Mouse (Mus musculus): ENCODE results near the gene Mbtd1. TPM values are rescaled to one million over a fixed set of nuclear protein-coding genes. Genes with fewer than 3 reads are reported as not detected.
"Not testable (repeated sequence)": the region's sequence is repeated elsewhere in the genome, so short reads cannot be mapped to it uniquely, and the experiment has no call there.

Gene Mbtd1
- polyA plus RNA-seq, 1 experiment from 2014 or later: 5.1 TPM

DNA sequence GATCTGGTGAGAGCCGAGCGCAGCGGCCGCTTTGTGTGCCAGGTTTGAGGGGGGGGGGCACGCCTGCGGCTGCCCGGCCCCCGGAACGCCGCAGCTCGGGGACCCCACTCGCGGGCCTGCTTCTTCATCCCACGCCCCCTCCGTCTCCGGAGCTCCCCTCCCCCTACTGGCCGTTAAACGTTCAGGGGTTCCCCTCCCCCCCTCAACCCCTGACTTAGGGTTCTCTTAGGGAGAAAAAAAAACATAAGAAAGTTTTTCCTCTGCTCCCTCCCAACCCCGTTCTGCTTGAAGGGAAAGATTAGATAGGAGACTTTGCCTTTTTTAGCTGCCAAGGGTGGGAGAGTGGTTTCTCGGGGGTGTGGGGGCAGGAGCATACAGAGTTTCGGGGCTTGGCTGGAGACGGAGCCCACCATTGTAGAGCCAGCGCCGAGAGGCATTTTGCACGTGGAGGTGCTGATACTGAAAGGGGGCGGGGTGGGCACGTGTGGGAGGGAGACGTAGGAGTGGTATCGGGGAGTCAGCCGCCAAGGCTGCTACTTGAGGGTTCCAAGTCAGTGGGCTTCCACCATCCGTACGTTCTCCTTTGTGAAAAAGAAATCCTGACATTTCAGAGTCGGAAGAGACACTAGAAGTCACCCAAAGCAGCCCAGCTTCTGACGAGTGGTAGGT is 893 bp downstream of the Mbtd1 start:
- H3K4me3 ChIP-seq (replicated peaks): peak overlapping the region; percentile 98
- peak overlapping the region; percentile 94 for H3K9ac ChIP-seq
- H3K27me3 ChIP-seq: no peaks in the 10 kb centered on the region
- no peaks in the 10 kb centered on the region for H3K9me3 ChIP-seq (replicated peaks)
- H3K27ac ChIP-seq (replicated peaks): peak overlapping the region; percentile 96
- peak overlapping the region; percentile 91 for H3K4me2 ChIP-seq
- ATAC-seq (ENCODE audit: insufficient read depth): no peak
- WGBS (ENCODE audit: insufficient replicate concordance): under 1% methylated on average over 34 of the region's 34 CpGs
- peaks cover 3% of the 10 kb centered on the region; the same call in 1 of the 2 replicates for H3K36me3 ChIP-seq (replicated peaks)
- H3K4me1 ChIP-seq (replicated peaks): peaks cover 38% of the 10 kb centered on the region

DNA sequence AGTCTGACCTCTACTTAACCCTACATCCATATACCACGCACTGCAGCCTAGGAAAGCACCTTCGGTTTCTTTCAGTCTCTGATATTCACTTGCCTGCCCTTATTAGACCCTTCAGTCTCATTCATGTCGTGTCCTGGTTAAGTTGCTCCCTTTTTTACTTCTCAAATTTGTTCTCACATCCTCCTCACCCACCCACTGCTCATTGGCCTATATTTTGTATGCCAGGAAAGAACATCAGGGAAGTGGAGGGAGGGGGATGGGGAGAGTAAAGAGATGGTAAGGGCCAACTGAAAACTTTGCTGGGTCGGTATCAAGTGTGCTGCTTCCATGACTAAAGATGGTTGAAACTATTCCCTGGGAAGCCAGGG is 1.4 kb downstream of the Mbtd1 start:
- peak overlapping the region; percentile 98 for H3K4me3 ChIP-seq (replicated peaks)
- no peaks in the 10 kb centered on the region for H3K27me3 ChIP-seq
- no peak for ATAC-seq (ENCODE audit: insufficient read depth)
- H3K4me2 ChIP-seq: peak overlapping the region; percentile 91
- peaks cover 38% of the 10 kb centered on the region for H3K4me1 ChIP-seq (replicated peaks)
- no peaks in the 10 kb centered on the region; the same call in 1 of the 2 replicates for H3K36me3 ChIP-seq (replicated peaks)
- 2% methylated on average over 4 of the region's 4 CpGs for WGBS (ENCODE audit: insufficient replicate concordance)
- peak overlapping the region; percentile 96 for H3K27ac ChIP-seq (replicated peaks)
- no peaks in the 10 kb centered on the region for H3K9me3 ChIP-seq (replicated peaks)
- peak overlapping the region; percentile 94 for H3K9ac ChIP-seq

DNA sequence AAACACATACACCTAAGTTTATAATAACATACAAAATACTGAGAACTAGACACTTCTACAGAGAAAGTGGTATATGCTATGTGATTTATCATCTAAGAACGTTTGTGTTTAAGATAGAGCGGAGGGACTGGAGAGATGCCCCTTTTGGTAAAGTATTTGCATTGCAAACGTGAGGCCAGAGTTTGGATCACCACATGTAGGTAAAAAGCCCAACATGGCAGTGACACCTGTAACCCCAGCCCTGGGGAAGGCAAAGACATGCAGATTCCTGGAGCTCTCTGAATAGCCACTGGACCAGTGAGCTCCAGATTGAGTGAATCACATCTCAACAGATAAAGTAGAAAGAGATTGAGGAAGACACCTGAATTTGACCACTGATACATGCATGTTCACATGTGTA is 12.1 kb downstream of the Mbtd1 start:
- ATAC-seq (ENCODE audit: insufficient read depth): no peak
- H3K4me3 ChIP-seq (replicated peaks): no peak overlapping the region
- no peak overlapping the region for H3K4me2 ChIP-seq
- H3K27ac ChIP-seq (replicated peaks): no peak overlapping the region
- no peak overlapping the region for H3K9ac ChIP-seq
- H3K4me1 ChIP-seq (replicated peaks): no peaks in the 10 kb centered on the region
- H3K36me3 ChIP-seq (replicated peaks): peaks cover 6% of the 10 kb centered on the region; the same call in 1 of the 2 replicates
- H3K27me3 ChIP-seq: no peaks in the 10 kb centered on the region
- H3K9me3 ChIP-seq (replicated peaks): no peaks in the 10 kb centered on the region
- WGBS (ENCODE audit: insufficient replicate concordance): 67% methylated on average over 3 of the region's 3 CpGs

DNA sequence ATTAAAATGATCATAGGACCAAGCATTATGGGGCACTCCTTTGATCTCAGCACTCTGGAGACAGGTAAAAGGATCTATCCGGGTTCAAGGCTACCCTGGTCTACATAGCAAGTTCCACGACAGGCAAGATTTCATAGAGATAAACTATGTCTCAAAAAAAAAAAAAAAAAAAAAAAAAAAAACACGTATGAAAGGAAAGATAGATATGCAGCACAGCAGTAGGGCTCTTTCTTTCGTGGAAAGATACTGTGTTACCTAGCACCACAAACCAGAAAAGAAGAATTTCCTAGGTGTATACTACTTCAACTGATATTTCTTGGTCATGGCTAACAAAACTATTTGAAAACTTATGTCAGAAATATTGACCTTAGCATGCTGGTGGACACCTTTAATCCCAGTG is 21.2 kb downstream of the Mbtd1 start:
- ATAC-seq (ENCODE audit: insufficient read depth): no peak
- H3K36me3 ChIP-seq (replicated peaks): peaks cover 53% of the 10 kb centered on the region
- H3K9me3 ChIP-seq (replicated peaks): no peaks in the 10 kb centered on the region
- H3K4me2 ChIP-seq: no peak overlapping the region
- no peak overlapping the region for H3K27ac ChIP-seq (replicated peaks)
- WGBS (ENCODE audit: insufficient replicate concordance): 51% methylated on average over 4 of the region's 4 CpGs
- H3K4me1 ChIP-seq (replicated peaks): no peaks in the 10 kb centered on the region
- no peaks in the 10 kb centered on the region for H3K27me3 ChIP-seq
- no peak overlapping the region for H3K4me3 ChIP-seq (replicated peaks)
- H3K9ac ChIP-seq: no peak overlapping the region

DNA sequence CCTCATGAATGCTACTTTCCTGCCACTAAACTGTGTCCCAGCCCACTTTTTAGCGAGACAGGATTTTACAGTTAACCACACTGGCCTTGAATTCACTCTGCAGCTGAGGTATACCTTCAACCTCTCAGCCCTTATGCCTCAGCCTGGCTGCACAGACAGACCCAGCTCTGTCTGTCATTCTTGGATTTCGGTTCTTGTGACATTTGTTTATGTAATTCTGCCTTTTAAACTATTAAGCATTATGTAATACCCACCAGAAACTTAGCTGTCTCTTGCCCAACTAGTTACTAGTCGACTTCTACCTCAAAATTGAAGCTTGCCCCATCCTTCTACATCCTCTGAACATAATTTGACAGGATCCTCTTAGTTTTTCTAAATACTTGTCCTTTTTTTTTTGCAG is 22.2 kb downstream of the Mbtd1 start:
- Histone ChIP-seq H3K4me1 (replicated peaks) (no peaks in the 10 kb centered on the region), H3K27me3 (no peaks in the 10 kb centered on the region), H3K36me3 (replicated peaks) (peaks cover 53% of the 10 kb centered on the region), H3K27ac (replicated peaks) (no peak overlapping the region), H3K4me3 (replicated peaks) (no peak overlapping the region), H3K9me3 (replicated peaks) (no peaks in the 10 kb centered on the region), H3K4me2 (no peak overlapping the region), H3K9ac (no peak overlapping the region)
- 56% methylated on average over 3 of the region's 3 CpGs for WGBS (ENCODE audit: insufficient replicate concordance)
- ATAC-seq (ENCODE audit: insufficient read depth): no peak

DNA sequence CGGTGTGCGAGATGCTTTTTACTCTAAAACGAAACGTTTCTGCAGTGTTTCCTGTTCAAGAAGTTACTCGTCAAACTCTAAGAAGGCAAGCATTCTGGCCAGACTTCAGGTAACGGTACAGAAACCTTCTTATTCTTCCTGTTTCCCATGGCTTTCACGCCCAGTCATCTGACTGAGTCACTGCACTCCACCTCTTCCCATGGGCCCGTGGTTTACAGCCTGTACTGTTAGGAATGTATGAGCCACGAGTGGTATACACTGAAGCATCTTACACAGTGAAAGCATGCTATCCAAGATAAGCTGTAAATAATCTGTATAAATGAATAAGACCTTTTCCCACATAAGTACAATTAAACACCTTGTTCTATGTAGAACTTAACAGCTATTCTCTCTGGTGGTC is 23.2 kb downstream of the Mbtd1 start:
- peaks cover 58% of the 10 kb centered on the region for H3K36me3 ChIP-seq (replicated peaks)
- H3K27ac ChIP-seq (replicated peaks): no peak overlapping the region
- no peak overlapping the region for H3K4me2 ChIP-seq
- no peaks in the 10 kb centered on the region for H3K27me3 ChIP-seq
- whole genome bisulfite sequencing (ENCODE audit: insufficient replicate concordance): 71% methylated on average over 9 of the region's 9 CpGs
- H3K4me3 ChIP-seq (replicated peaks): no peak overlapping the region
- H3K4me1 ChIP-seq (replicated peaks): 0 out of 2 replicates have a peak, but pooled peaks cover 3% of the 10 kb centered on the region
- no peaks in the 10 kb centered on the region for H3K9me3 ChIP-seq (replicated peaks)
- ATAC-seq (ENCODE audit: insufficient read depth): no peak
- H3K9ac ChIP-seq: no peak overlapping the region

DNA sequence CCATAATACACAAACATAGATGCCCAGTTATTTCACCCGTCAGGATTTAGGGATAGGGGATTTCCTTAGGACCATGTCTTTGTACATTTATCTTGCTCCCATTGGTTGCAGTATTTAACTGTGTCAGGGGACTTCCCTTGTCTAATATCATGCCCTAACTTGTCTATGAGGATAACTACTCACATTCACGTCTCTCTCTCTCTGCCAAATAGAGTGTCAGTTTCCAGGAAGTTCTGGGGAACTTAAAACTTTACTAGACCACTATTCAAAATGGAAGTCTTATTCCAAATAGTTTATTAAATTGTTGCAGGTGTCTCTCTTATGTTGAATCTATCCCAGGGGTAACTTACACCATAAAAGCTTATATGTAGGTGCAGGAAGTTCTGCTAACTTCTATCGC is 26.0 kb downstream of the Mbtd1 start:
- no peak overlapping the region for H3K27ac ChIP-seq (replicated peaks)
- no peak overlapping the region for H3K9ac ChIP-seq
- ATAC-seq (ENCODE audit: insufficient read depth): no peak
- H3K4me3 ChIP-seq (replicated peaks): no peak overlapping the region
- no peaks in the 10 kb centered on the region for H3K9me3 ChIP-seq (replicated peaks)
- H3K27me3 ChIP-seq: no peaks in the 10 kb centered on the region
- H3K4me1 ChIP-seq (replicated peaks): 0 out of 2 replicates have a peak, but pooled peaks cover 3% of the 10 kb centered on the region
- 86% methylated on average over 3 of the region's 3 CpGs for WGBS (ENCODE audit: insufficient replicate concordance)
- no peak overlapping the region for H3K4me2 ChIP-seq
- peaks cover 50% of the 10 kb centered on the region for H3K36me3 ChIP-seq (replicated peaks)

DNA sequence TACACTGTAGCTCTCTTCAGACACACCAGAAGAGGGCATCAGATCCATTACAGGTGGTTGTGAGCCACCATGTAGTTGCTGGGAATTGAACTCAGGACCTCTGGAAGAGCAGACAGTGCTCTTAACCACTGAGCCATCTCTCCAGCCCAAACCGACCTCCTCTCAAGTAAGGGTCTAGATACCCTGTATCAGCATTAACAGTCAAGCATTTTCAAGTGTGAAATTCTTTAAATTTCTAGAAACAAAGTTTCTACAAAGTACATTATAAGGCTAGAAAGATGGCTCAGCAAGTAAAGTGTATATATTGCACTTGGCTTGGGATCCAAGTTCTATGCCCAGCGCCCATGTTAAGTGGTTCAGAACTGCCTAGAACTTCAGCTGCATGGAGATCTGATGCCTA is 29.4 kb downstream of the Mbtd1 start:
- WGBS (ENCODE audit: insufficient replicate concordance): 79% methylated on average over 2 of the region's 2 CpGs
- H3K9me3 ChIP-seq (replicated peaks); H3K27me3 ChIP-seq; H3K4me1 ChIP-seq (replicated peaks); H3K4me2 ChIP-seq; H3K27ac ChIP-seq (replicated peaks); ATAC-seq (ENCODE audit: insufficient read depth); H3K9ac ChIP-seq; H3K4me3 ChIP-seq (replicated peaks): not testable (repeated sequence)
- peaks cover 48% of the 10 kb centered on the region for H3K36me3 ChIP-seq (replicated peaks)

DNA sequence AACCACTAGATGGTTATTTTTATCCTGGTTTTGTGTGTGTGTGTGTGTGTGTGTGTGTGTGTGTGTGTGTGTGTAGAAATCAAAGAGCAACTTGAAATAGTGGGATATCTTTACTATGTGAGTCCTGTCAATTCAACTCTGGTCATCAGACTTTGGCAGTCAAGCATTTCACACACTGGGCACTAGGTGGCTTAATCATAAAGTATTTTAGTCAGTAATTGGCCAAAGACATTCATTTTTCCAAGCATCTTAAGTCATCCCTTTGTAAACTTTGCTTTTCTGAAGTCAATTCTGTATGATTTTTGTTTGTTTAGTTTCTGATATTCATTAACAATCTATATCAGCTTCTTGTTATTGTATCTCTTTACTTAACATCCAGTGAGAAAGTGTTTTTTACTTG is 43.5 kb downstream of the Mbtd1 start:
- H3K27ac ChIP-seq (replicated peaks): no peak overlapping the region
- H3K9ac ChIP-seq: no peak overlapping the region
- H3K4me3 ChIP-seq (replicated peaks): no peak overlapping the region
- no peaks in the 10 kb centered on the region for H3K9me3 ChIP-seq (replicated peaks)
- no peak for ATAC-seq (ENCODE audit: insufficient read depth)
- H3K27me3 ChIP-seq: no peaks in the 10 kb centered on the region
- no peak overlapping the region for H3K4me2 ChIP-seq
- peaks cover 62% of the 10 kb centered on the region for H3K36me3 ChIP-seq (replicated peaks)
- no peaks in the 10 kb centered on the region for H3K4me1 ChIP-seq (replicated peaks)

DNA sequence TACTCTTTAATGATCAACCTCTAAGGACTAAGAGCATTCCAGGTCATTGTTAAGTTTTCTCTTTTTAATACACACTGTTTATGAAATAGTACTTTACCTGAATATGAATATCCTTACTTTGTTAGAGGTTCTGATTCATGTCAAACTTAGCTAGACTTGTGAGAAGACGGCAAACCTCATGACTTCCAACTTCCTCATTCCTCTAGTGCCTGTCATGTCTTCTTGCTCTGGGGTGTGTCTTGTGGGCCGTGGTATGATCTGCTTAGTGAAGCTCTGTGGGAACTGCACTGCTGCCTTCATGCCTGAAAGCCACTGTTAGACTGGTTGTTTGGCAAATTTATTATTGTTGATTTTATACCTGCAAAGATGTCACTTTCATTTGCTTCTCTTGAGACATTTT is 55.3 kb downstream of the Mbtd1 start:
- no peaks in the 10 kb centered on the region for H3K9me3 ChIP-seq (replicated peaks)
- peaks cover 20% of the 10 kb centered on the region for H3K36me3 ChIP-seq (replicated peaks)
- H3K9ac ChIP-seq: no peak overlapping the region
- WGBS (ENCODE audit: insufficient replicate concordance): 28% methylated on average over 2 of the region's 2 CpGs
- H3K4me2 ChIP-seq: no peak overlapping the region
- H3K27me3 ChIP-seq: no peaks in the 10 kb centered on the region
- H3K4me3 ChIP-seq (replicated peaks): no peak overlapping the region
- ATAC-seq (ENCODE audit: insufficient read depth): no peak
- no peak overlapping the region for H3K27ac ChIP-seq (replicated peaks)
- no peaks in the 10 kb centered on the region for H3K4me1 ChIP-seq (replicated peaks)

DNA sequence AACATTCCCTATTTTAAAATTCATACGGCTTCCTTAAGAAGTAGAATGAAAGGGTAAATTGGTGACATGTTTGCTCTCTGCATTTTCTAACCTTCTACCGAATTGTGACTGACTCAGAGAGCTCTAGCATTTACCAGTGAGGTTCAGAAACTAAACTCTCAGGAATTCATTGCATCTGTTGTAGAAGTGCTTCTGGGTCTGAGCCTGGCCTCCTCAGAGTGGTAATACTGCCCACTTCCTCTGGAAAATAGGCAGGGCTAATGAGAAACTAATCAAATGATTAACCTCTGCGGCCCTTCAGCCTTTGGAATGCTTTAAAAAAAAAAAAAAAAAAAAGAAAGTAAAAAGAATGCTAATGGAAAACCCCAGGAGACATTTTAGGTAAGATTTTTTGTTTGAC is 59.3 kb downstream of the Mbtd1 start:
- ATAC-seq (ENCODE audit: insufficient read depth): no peak
- 65% methylated on average over 3 of the region's 3 CpGs for whole genome bisulfite sequencing (ENCODE audit: insufficient replicate concordance)

More for the DNA sequence above, 59.3 kb downstream of the Mbtd1 start:
- H3K4me1 ChIP-seq (replicated peaks): no peaks in the 10 kb centered on the region
- no peaks in the 10 kb centered on the region for H3K9me3 ChIP-seq (replicated peaks)
- no peak overlapping the region for H3K9ac ChIP-seq
- no peak overlapping the region for H3K4me3 ChIP-seq (replicated peaks)
- H3K27me3 ChIP-seq: no peaks in the 10 kb centered on the region
- H3K4me2 ChIP-seq: no peak overlapping the region
- H3K27ac ChIP-seq (replicated peaks): no peak overlapping the region
- H3K36me3 ChIP-seq (replicated peaks): peaks cover 15% of the 10 kb centered on the region

Measured in liver, embryonic 15.5 days (tissue).